Mouse (Mus musculus): ENCODE data around the gene Tlnrd1.

Tlnrd1 gene

DNA sequence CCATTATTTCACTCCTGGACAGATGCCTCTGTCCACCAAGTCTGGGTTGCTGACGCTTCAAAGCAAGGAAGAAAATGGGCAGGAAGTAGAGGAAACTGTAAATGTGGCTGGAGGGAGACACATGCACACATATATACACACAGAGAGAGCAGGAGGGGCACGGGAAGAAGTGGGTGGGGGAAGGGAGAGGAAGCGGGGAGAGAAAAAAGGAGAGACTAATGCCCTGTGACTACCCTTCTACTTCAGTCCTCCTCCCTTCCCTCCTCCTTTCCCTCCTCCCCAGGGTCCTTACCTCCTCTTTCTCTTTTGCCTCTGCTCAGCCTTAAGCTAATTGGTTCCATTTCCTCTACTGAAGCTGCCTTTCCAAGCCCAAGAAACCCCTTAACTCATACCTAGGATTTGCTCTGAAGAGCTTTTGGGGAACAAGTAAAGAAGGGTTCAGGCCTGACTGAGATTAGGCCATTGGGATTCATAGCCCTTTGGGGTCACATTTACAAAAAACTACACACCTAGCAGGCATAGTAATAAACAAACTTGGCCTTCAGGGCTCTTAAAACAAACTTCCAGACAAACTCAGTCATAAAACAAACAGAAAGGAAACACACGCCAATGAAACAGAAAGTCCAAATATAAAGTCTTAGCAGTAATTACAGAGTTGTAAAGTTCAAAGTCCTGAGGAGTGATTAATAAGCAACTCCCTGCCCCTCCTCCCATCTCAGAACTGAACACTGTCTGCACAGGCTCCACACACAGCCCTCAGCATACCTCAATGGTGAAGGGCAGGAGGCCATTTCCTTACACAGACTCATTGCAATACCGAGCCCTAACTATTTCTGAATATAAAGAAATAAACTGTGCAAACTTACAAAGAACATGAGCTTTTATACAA, 36.7 kb downstream of the Tlnrd1 start:
- in situ Hi-C loops (cut with MboI, MseI): no loop called here

DNA sequence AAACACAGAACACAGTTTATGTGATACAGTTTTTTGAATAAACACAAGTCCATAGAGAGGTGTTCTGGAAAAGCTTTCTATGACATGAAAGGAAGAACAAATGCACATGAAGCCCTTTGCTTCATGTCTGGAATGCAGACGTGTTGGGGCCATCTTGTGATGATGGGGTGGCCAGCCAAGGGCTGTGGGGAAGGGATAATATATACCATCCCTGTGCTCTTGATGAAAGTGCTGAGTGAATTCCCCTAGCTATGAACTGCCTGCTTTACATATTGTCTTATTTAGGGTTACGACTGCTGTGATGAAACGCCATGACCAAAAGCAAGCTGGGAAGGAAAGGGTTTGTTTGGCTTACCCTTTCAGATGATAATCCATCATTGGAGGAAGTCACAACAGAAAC, 39.3 kb downstream of the Tlnrd1 start:
- in situ Hi-C loops (cut with MboI, MseI): no loop called here

DNA sequence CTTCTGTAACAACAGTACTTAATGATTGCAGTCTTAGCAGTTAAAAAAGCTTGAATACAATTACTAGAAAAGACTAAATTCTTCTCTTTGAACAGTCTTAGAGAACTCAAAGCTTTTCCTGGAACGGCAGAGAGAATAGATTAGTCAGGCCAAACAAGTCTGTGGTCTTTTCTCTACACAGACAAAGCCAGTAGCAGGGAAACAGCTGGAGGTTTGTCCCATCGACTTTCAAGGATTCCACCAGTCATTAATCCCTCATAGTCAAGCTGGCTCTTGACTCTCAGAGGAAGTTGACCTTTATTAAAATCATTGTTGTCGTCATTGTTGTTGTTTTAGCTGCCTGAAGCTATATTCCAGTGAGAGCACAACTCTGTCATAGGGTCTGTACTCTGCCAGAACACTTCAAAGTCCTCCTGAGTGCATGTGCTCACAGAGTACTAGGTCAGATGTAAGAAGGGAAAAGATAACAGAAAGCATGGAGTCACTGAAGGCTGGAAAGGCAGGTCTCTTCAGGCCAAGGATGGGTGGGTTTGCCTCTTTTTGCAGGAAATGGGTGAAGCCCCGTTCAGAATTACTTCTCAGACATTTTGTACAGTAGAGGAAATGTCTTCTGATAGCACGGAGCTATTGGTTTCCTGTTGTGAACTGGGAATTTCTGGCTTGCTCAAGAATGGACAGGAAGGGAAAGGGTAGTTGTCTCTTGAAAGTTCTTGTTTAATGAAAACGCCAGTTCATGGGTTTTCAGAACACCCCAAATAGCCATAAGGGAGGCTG, 41.4 kb downstream of the Tlnrd1 start:
- in situ Hi-C loops (cut with MboI, MseI): no loop called here

DNA sequence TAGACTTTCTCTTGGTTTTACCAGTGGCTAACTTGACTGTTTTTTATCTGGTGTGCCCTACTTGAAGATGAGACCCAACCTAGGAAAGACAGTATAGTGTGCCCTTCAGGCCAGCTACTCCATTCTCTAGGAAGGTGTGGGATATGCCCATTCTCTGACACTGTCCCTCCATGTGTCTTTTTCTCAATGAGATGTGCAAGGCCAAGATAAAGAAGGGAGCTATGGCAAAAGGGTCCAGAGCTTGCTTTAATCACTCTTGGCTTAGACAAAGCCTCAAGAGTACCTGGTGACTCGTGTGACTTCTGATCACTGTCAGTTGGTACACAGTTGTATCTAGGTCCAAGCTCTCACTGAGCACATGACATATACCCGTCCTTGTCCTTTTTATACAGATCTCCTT, 44.0 kb downstream of the Tlnrd1 start:
- in situ Hi-C loops (cut with MboI, MseI): no loop called here

DNA sequence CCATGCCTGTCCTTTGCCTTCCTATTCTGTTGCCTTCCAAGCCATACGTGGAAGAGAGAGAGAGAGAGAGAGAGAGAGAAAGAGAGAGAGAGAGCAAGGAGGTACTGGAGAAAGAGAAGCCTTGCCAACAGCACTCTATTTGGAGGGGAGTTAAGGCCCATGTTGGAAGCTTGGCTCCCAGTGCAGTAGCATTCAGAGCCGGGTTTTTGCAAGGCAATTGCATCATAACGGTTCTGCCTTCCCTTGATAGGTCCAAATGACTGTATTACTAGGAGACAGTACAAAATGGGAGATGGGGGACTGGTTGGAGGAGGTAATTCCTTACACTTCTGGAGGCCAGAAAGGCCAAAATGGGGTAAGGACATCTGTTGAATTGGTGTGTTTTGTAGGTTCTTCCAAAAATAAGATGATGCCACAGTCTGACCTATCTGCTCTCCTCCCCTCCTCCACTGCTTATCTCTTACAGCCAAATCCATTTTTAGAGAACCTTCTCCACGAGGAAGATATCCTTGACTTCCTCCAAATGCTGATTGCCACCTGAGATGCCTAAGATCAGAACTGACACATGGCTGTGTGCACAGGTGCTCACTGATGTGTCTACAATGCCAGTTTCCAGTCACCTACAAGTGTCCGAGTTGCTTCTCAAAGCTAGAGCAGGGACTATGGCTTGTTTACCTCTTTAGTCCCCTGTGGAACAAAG, 45.4 kb downstream of the Tlnrd1 start:
- in situ Hi-C loops (cut with MboI, MseI): no loop called here

Data from T-helper 17 cell (primary cell).